Mouse (Mus musculus) ES-Bruce4 (cell line): Measurements from ENCODE around the gene Kmt5c.

Experiments used
- CTCF ChIP-seq: IDR thresholded peaks from one replicate; pipeline ENCODE4 v1.8.1; 2011; ENCODE audit warnings: low read depth, low read length
- EP300 ChIP-seq: IDR thresholded peaks from 2 replicates; pipeline ENCODE4 v1.6.1; 2011; ENCODE audit warnings: low read depth, low read length; ENCODE audit not compliant: insufficient read depth
- POLR2A ChIP-seq: IDR thresholded peaks from one replicate; pipeline ENCODE4 v1.8.1; 2011; ENCODE audit warnings: low read length; ENCODE audit not compliant: insufficient read depth

DNA sequence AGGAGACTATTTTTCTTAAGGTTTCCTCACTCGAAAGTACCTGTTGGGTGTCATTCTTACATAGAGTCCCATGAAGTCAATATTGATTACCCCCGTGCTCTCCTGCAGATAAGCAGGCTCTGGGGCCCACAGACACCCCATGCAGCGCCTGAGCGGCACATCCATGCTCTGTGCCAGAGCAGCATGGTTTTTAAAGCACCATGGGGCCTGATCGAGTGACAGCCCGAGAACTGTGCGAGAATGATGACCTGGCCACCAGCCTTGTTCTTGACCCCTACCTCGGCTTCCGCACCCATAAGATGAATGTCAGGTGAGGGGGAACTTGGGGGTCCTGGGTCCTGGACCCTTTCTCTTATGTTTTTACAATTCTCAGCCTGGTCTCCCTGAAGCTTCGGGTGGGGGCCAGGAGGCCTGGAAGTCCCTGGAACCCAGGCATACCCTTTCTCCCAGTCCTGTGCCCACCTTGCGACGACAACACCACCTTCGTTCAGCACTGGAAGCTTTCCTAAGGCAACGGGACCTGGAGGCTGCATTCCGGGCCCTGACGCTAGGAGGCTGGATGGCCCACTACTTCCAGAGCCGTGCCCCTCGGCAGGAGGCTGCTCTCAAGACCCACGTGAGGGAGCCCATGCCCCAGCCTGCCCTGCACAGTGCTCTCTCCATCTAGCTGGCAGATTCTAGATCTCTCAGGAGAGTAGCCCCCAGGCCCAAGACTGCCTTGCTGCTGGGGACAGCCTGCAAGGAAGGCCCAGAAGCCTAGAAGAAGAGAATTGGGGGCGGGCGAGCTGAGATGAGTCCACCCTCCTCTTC, 2.0 kb downstream of the Kmt5c start:
- no peak for TF ChIP-seq CTCF
- no peak for TF ChIP-seq POLR2A
- TF ChIP-seq EP300, result no peak
